In the genomic region with DNA sequence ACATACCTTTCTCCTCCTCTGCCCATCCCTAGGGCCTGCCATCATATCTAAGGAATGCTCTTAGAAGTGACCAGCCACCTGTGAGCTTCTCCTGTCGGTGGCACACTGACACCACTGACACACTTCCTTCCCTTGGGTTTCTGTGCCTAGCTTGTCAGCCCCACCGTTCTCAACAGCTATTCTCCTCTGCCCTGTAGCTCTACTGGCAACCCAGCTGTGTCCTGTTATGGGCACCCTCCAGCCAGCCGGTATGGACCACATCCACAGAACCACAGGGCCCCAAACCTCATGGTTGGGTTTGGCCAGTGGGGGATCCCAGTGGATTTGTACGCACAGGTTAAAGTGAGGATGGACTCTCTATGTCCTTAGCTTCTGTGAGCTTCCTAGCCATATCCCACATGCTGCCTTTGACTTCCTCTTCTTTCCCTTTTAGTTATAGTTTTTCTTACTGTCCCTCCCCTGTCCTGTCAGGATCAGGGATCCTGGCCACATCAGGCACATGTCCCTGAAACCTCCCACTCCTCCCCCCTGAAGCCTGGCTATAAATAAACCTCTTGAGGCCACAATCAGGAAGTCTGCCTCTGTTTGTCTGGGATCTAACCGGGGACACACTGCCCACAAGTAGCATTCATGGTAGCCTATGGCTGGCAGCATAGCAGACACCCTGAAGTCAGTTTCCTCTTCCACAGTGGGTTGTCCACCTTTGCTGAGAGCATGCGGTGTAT, we compare ENCODE assay signal across 13 mouse cellular contexts. TPM values are rescaled to one million over a fixed set of nuclear protein-coding genes. Genes with fewer than 3 reads are reported as not detected.
A peak's percentile ranks its signal among the peaks of the same experiment; 100 is the strongest.
DNase-seq lines count a peak whose midpoint lies in the region; ATAC-seq and TF ChIP-seq lines count a peak whose summit lies in the region.
"Had no signal": no experiment of that assay in that cellular context is flagged by ENCODE, and none has a peak within 500 bp of the region (broad histone marks: within the 10 kb centered on the region; RNA-seq: fewer than 3 reads in every experiment).

No protein-coding gene starts in this region.

- no peak overlapping the region for H3K4me3 ChIP-seq in lung, embryonic 16.5 days (ENCODE audit: low read length)
- no peak overlapping the region for H3K4me3 ChIP-seq in lung, adult 2 months (replicated peaks; ENCODE audit: extremely low read depth, low read depth, low read length)
- no peak overlapping the region for H3K4me3 ChIP-seq in heart, adult 2 months
- no peak overlapping the region for H3K4me3 ChIP-seq in heart, embryonic 15.5 days
- no peak overlapping the region for H3K4me3 ChIP-seq in macrophage (ENCODE audit: inconsistent target)
- H3K4me3 ChIP-seq in midbrain, embryonic 15.5 days: no peak overlapping the region
- H3K4me3 ChIP-seq: neural tube, embryonic 15.5 days had no signal

- no peaks in the 10 kb centered on the region for H3K79me2 ChIP-seq in heart, adult 2 months (replicated peaks; ENCODE audit: control insufficient read depth, insufficient read depth, low read length)
- H3K79me2 ChIP-seq in macrophage (ENCODE audit: inconsistent target): no peaks in the 10 kb centered on the region

- H3K27ac ChIP-seq in lung, embryonic 16.5 days (ENCODE audit: low read length): peak overlapping the region; percentile 65
- H3K27ac ChIP-seq in heart, adult 2 months: peak overlapping the region; percentile 66
- peak overlapping the region; percentile 87 for H3K27ac ChIP-seq in heart, embryonic 15.5 days
- H3K27ac ChIP-seq in macrophage: peak overlapping the region; percentile 64
- H3K27ac ChIP-seq in midbrain, embryonic 15.5 days: no peak overlapping the region
- H3K27ac ChIP-seq: hindbrain, postnatal 0 days; neural tube, embryonic 15.5 days had no signal

- H3K36me3 ChIP-seq in lung, embryonic 16.5 days (ENCODE audit: control insufficient read depth, insufficient read depth, low read length): no peaks in the 10 kb centered on the region
- no peaks in the 10 kb centered on the region for H3K36me3 ChIP-seq in heart, adult 2 months (ENCODE audit: control insufficient read depth, insufficient read depth, low read length)
- no peaks in the 10 kb centered on the region for H3K36me3 ChIP-seq in heart, embryonic 15.5 days
- H3K36me3 ChIP-seq in macrophage (ENCODE audit: inconsistent target): no peaks in the 10 kb centered on the region
- H3K36me3 ChIP-seq in midbrain, embryonic 15.5 days (replicated peaks): no peaks in the 10 kb centered on the region
- H3K36me3 ChIP-seq: neural tube, embryonic 15.5 days had no signal

- no peak for DNase-seq in lung, adult 2 months
- DNase-seq in heart, adult 2 months: peak; percentile 27 to 55
- no peak for DNase-seq in left cerebral cortex, postnatal 4 days
- DNase-seq: adrenal gland, postnatal 36 days; cerebellum, postnatal 10 days; right cerebral cortex, postnatal 25 days had no signal

- intact Hi-C loops in heart, adult 2 months (cut with DNase I): no loop called here
- intact Hi-C loops in left cerebral cortex, postnatal 4 days (cut with DNase I): no loop called here

- H3K4me1 ChIP-seq in lung, embryonic 16.5 days (replicated peaks; ENCODE audit: control insufficient read depth, insufficient read depth, low read length): peaks cover 15% of the 10 kb centered on the region
- peaks cover 16% of the 10 kb centered on the region for H3K4me1 ChIP-seq in lung, adult 2 months (ENCODE audit: control insufficient read depth, insufficient read depth, low read length)
- peaks cover 15% of the 10 kb centered on the region for H3K4me1 ChIP-seq in heart, adult 2 months (ENCODE audit: control insufficient read depth, insufficient read depth, low read length)
- H3K4me1 ChIP-seq in heart, embryonic 15.5 days (replicated peaks): peaks cover 42% of the 10 kb centered on the region
- H3K4me1 ChIP-seq in midbrain, embryonic 15.5 days: no peaks in the 10 kb centered on the region

- no peak overlapping the region for H3K4me2 ChIP-seq in lung, embryonic 16.5 days (ENCODE audit: low read depth, low read length)
- H3K4me2 ChIP-seq in heart, embryonic 15.5 days: 0 out of 2 replicates have a peak overlapping the region, but pooled peaks have one; percentile 27
- H3K4me2 ChIP-seq in midbrain, embryonic 15.5 days: no peak overlapping the region
- H3K4me2 ChIP-seq: neural tube, embryonic 15.5 days had no signal

- H3K9me3 ChIP-seq in lung, embryonic 16.5 days (ENCODE audit: control insufficient read depth, low read length): no peaks in the 10 kb centered on the region
- no peaks in the 10 kb centered on the region for H3K9me3 ChIP-seq in heart, embryonic 15.5 days (replicated peaks)
- no peaks in the 10 kb centered on the region for H3K9me3 ChIP-seq in midbrain, embryonic 15.5 days
- H3K9me3 ChIP-seq: neural tube, embryonic 15.5 days had no signal

- 0 out of 2 replicates have a peak, but pooled peaks have one; percentile 46 for TF ChIP-seq EP300 in heart, adult 2 months (IDR thresholded peaks at IDR 0.05; ENCODE audit: insufficient read depth, low read depth, low read length)

- peak; percentile 24; the same call in 1 of the 2 replicates for ATAC-seq in lung, embryonic 16.5 days (ENCODE audit: low read depth)
- peak; percentile 64; the same call in 1 of the 2 replicates for ATAC-seq in heart, embryonic 15.5 days (replicated peaks; ENCODE audit: insufficient number of reproducible peaks, insufficient read depth, low FRiP score, low read depth)
- ATAC-seq in midbrain, embryonic 15.5 days (replicated peaks): no peak
- ATAC-seq: forebrain, embryonic 14.5 days; hindbrain, postnatal 0 days had no signal

- 39% methylated on average over 6 of the region's 6 CpGs for WGBS in lung, embryonic 16.5 days
- 29% methylated on average over 6 of the region's 6 CpGs for WGBS in lung, adult 2 months
- 12% methylated on average over 6 of the region's 6 CpGs for WGBS in heart, adult 2 months
- WGBS in heart, embryonic 15.5 days: 27% methylated on average over 6 of the region's 6 CpGs
- 7% methylated on average over 5 of the region's 6 CpGs for WGBS in macrophage (ENCODE audit: missing documents)
- 85% methylated on average over 6 of the region's 6 CpGs for WGBS in midbrain, embryonic 15.5 days

- H3K9ac ChIP-seq in lung, embryonic 16.5 days (ENCODE audit: low read length): 0 out of 2 replicates have a peak overlapping the region, but pooled peaks have one; percentile 8
- peak overlapping the region; percentile 14; the same call in 1 of the 2 replicates for H3K9ac ChIP-seq in heart, adult 2 months (ENCODE audit: low read depth, low read length)
- H3K9ac ChIP-seq in heart, embryonic 15.5 days: no peak overlapping the region
- no peak overlapping the region for H3K9ac ChIP-seq in midbrain, embryonic 15.5 days
- H3K9ac ChIP-seq: neural tube, embryonic 15.5 days had no signal

- TF ChIP-seq CTCF in lung, adult 2 months (IDR thresholded peaks at IDR 0.05; ENCODE audit: insufficient read depth, low read length): no peak
- TF ChIP-seq CTCF in heart, adult 2 months (IDR thresholded peaks at IDR 0.05): no peak

- TF ChIP-seq POLR2A in lung, adult 2 months (IDR thresholded peaks at IDR 0.05; ENCODE audit: borderline replicate concordance, extremely low read depth, low read depth, low read length): no peak
- peak; percentile 42; the same call in 1 of the 2 replicates for TF ChIP-seq POLR2A in heart, adult 2 months (IDR thresholded peaks at IDR 0.05; ENCODE audit: insufficient read depth, low read depth, low read length)

- H3K27me3 ChIP-seq in lung, embryonic 16.5 days (ENCODE audit: control insufficient read depth, insufficient read depth, low read depth, low read length): no peaks in the 10 kb centered on the region
- no peaks in the 10 kb centered on the region for H3K27me3 ChIP-seq in heart, adult 2 months (ENCODE audit: control insufficient read depth, insufficient read depth, low read length)
- no peaks in the 10 kb centered on the region for H3K27me3 ChIP-seq in heart, embryonic 15.5 days
- no peaks in the 10 kb centered on the region; the same call in 1 of the 2 replicates for H3K27me3 ChIP-seq in midbrain, embryonic 15.5 days (replicated peaks)
- H3K27me3 ChIP-seq: neural tube, embryonic 15.5 days had no signal

RNA-seq across cellular contexts. Expression of gene Stk32c, which starts 15.5 kb away (rescaled TPM):
- polyA plus RNA-seq in lung, embryonic 16.5 days (2015; fragmentation: Nextera tagmentation; extraction: Ambion mirVana): 0.18 TPM in 1 of 2 replicates, not detected in the other
- 1.5 and 1.9 TPM in 2 replicates for polyA plus RNA-seq in lung, adult 2 months (2012; rRNA removed)
- total RNA-seq in heart, adult 2 months (2021): under 1 TPM; 0.68 to 0.94 TPM
- polyA plus RNA-seq in heart, adult 2 months (2012; rRNA removed): 1.1 and 1.8 TPM in 2 replicates
- 0.08 and 0.10 TPM in 2 replicates for polyA plus RNA-seq in heart, embryonic 15.5 days (2015; fragmentation: Nextera tagmentation; extraction: Ambion mirVana)
- 1 to 10 TPM in 7 of 26 experiments, under 1 TPM in 16, not detected in 3; 0.31 to 2.4 (median 0.62) TPM for total RNA-seq in macrophage (2018; cell fraction: chromatin; rRNA removed)
- under 1 TPM in 24 of 26 experiments, not detected in 2; 0.07 to 0.26 (median 0.15) TPM for total RNA-seq in macrophage (2018; cell fraction: cytosol; rRNA removed)
- total RNA-seq in macrophage (2018; cell fraction: nucleus; rRNA removed): 1 to 10 TPM in 2 of 26 experiments, under 1 TPM in 12, not detected in 12; 0.23 to 1.5 (median 0.38) TPM
- polyA plus RNA-seq in macrophage (2018): 0.17 to 0.21 TPM (median 0.19 TPM) in 3 replicates
- polyA plus RNA-seq in midbrain, embryonic 15.5 days (2015; fragmentation: Nextera tagmentation; extraction: Ambion mirVana): 2.3 and 2.4 TPM in 2 replicates
- 10 to 100 TPM; 53.9 to 59.5 TPM for total RNA-seq in left cerebral cortex, postnatal 4 days (2021)

RNA-seq across cellular contexts. Expression of gene Lrrc27, which starts 15.8 kb away (rescaled TPM):
- 3.3 and 4.3 TPM in 2 replicates for polyA plus RNA-seq in lung, embryonic 16.5 days (2015; fragmentation: Nextera tagmentation; extraction: Ambion mirVana)
- 3.7 and 6.9 TPM in 2 replicates for polyA plus RNA-seq in lung, adult 2 months (2012; rRNA removed)
- total RNA-seq in heart, adult 2 months (2021): 10 to 100 TPM; 18.9 to 20.6 TPM
- 12.7 and 13.3 TPM in 2 replicates for polyA plus RNA-seq in heart, adult 2 months (2012; rRNA removed)
- polyA plus RNA-seq in heart, embryonic 15.5 days (2015; fragmentation: Nextera tagmentation; extraction: Ambion mirVana): 3.0 and 3.5 TPM in 2 replicates
- 10 to 100 TPM in 25 of 26 experiments, 1 to 10 TPM in 1; 6.5 to 82.5 (median 31.4) TPM for total RNA-seq in macrophage (2018; cell fraction: chromatin; rRNA removed)
- total RNA-seq in macrophage (2018; cell fraction: cytosol; rRNA removed): 10 to 100 TPM; 20.5 to 77.7 (median 44.0) TPM
- 100 to 1,000 TPM in 2 of 26 experiments, 10 to 100 TPM in 23, 1 to 10 TPM in 1; 7.1 to 116 (median 41.1) TPM for total RNA-seq in macrophage (2018; cell fraction: nucleus; rRNA removed)
- polyA plus RNA-seq in macrophage (2018): 73.4 to 159 TPM (median 94.3 TPM) in 3 replicates
- 4.1 and 4.6 TPM in 2 replicates for polyA plus RNA-seq in midbrain, embryonic 15.5 days (2015; fragmentation: Nextera tagmentation; extraction: Ambion mirVana)
- total RNA-seq in left cerebral cortex, postnatal 4 days (2021): 1 to 10 TPM; 5.4 to 6.5 TPM

RNA-seq across cellular contexts. Expression of gene Pwwp2b, which starts 19.7 kb away (rescaled TPM):
- polyA plus RNA-seq in lung, embryonic 16.5 days (2015; fragmentation: Nextera tagmentation; extraction: Ambion mirVana): 14.8 and 16.8 TPM in 2 replicates
- polyA plus RNA-seq in lung, adult 2 months (2012; rRNA removed): 31.6 and 32.2 TPM in 2 replicates
- 10 to 100 TPM in 1 of 2 experiments, 1 to 10 TPM in 1; 8.9 to 10.2 TPM for total RNA-seq in heart, adult 2 months (2021)
- 6.8 and 7.5 TPM in 2 replicates for polyA plus RNA-seq in heart, adult 2 months (2012; rRNA removed)
- polyA plus RNA-seq in heart, embryonic 15.5 days (2015; fragmentation: Nextera tagmentation; extraction: Ambion mirVana): 7.0 and 8.5 TPM in 2 replicates
- total RNA-seq in macrophage (2018; cell fraction: chromatin; rRNA removed): 100 to 1,000 TPM in 1 of 26 experiments, 10 to 100 TPM in 25; 20.0 to 106 (median 39.1) TPM
- total RNA-seq in macrophage (2018; cell fraction: cytosol; rRNA removed): 10 to 100 TPM; 12.0 to 39.3 (median 24.7) TPM
- total RNA-seq in macrophage (2018; cell fraction: nucleus; rRNA removed): 10 to 100 TPM; 13.7 to 86.6 (median 34.0) TPM
- 25.2 to 32.3 TPM (median 28.0 TPM) in 3 replicates for polyA plus RNA-seq in macrophage (2018)
- 5.2 and 5.3 TPM in 2 replicates for polyA plus RNA-seq in midbrain, embryonic 15.5 days (2015; fragmentation: Nextera tagmentation; extraction: Ambion mirVana)
- total RNA-seq in left cerebral cortex, postnatal 4 days (2021): 1 to 10 TPM; 6.2 to 6.7 TPM

Comparison
In these comparisons a context has a peak if more than half of its experiments do, and no peak if none do; other contexts are left out.
1. H3K9ac ChIP-seq: peak in lung, embryonic 16.5 days (single experiment) and heart, adult 2 months (single experiment); none in heart, embryonic 15.5 days (single experiment) and midbrain, embryonic 15.5 days (single experiment).
2. DNase-seq: peak in heart, adult 2 months (2 of 2); none in lung, adult 2 months (single experiment) and left cerebral cortex, postnatal 4 days (single experiment).